Mouse (Mus musculus): ENCODE results near the gene Bicc1. TPM values are rescaled to one million over a fixed set of nuclear protein-coding genes. Genes with fewer than 3 reads are reported as not detected.

Bicc1 gene
- polyA plus RNA-seq, 1 experiment from 2014 or later: 19.2 TPM

- H3K27me3 ChIP-seq: no peaks in the 10 kb centered on the region
- no peak overlapping the region for H3K4me3 ChIP-seq
- no peak overlapping the region for H3K27ac ChIP-seq
- no peaks in the 10 kb centered on the region for H3K4me1 ChIP-seq (replicated peaks)
- no peaks in the 10 kb centered on the region for H3K9me3 ChIP-seq (replicated peaks)
- no peak overlapping the region for H3K4me2 ChIP-seq
- no peak overlapping the region for H3K9ac ChIP-seq
- no peaks in the 10 kb centered on the region for H3K36me3 ChIP-seq
- 74% methylated on average over 6 of the region's 6 CpGs for WGBS
- no peak for ATAC-seq (replicated peaks; ENCODE audit: insufficient number of reproducible peaks, insufficient read depth, low FRiP score, low read depth)
Measured at GRCm38 (mm10) chr10:70993497-70994134, 165.9 kb downstream of the Bicc1 start.

DNA sequence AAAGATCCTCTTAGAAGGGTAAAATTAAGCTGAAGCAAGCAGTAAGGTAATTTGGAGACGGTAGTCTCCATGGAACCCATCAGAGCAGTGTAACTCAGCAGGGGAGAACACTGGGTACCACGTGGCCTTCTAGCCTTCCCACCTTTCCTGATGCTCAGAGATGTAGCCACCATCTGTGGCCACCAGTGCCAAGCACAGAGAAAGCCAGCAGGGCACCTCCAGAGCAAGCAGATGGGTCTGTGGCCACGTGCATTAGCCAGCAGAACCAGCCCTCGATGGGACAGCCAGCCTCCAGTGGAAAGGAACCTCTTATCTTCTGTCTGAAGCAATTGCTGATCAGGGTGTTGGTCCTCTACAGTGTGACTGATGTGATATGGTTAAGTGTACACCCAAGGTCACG, 172.1 kb downstream of the Bicc1 start:
- no peaks in the 10 kb centered on the region for H3K27me3 ChIP-seq
- no peaks in the 10 kb centered on the region for H3K4me1 ChIP-seq (replicated peaks)
- H3K4me2 ChIP-seq: no peak overlapping the region
- H3K36me3 ChIP-seq: no peaks in the 10 kb centered on the region
- H3K9me3 ChIP-seq (replicated peaks): no peaks in the 10 kb centered on the region
- H3K4me3 ChIP-seq: no peak overlapping the region
- H3K9ac ChIP-seq: no peak overlapping the region
- H3K27ac ChIP-seq: no peak overlapping the region
- WGBS: 55% methylated on average over 5 of the region's 5 CpGs
- ATAC-seq (replicated peaks; ENCODE audit: insufficient number of reproducible peaks, insufficient read depth, low FRiP score, low read depth): no peak

DNA sequence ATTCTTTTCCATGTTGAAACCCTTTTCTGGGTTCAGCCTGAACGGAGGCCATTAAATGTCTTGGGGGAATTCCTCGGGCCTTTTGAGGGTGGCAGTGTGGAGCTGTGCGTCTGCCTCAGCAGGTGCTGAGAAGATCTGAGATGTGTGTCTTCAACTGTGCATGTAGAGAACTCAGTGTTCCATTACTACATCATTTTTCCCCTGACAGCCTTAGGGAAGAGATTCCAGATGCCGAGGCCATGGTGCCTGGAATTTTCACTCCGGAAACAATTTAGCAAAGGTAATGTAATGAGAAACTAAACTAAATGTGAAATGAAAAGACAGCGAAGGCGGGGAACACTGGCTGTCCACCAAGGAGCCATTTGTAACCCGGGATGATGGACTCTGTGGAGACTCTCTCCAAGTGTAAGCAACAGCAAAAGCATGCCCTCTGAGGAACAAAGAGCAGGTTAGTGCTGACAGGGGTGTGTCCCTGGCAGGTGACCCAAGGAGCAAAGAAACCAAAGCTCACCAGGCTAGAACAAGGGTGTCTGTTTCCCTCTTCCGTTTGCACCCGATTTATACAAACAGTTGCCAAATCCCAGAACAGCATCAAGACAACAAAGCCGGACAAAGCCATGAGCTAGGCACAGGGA, 176.3 kb downstream of the Bicc1 start:
- H3K27me3 ChIP-seq: no peaks in the 10 kb centered on the region
- no peak overlapping the region for H3K27ac ChIP-seq
- no peak overlapping the region for H3K4me2 ChIP-seq
- H3K36me3 ChIP-seq: no peaks in the 10 kb centered on the region
- no peaks in the 10 kb centered on the region for H3K9me3 ChIP-seq (replicated peaks)
- no peaks in the 10 kb centered on the region for H3K4me1 ChIP-seq (replicated peaks)
- H3K4me3 ChIP-seq: no peak overlapping the region
- 73% methylated on average over 11 of the region's 11 CpGs for WGBS
- no peak overlapping the region for H3K9ac ChIP-seq
- ATAC-seq (replicated peaks; ENCODE audit: insufficient number of reproducible peaks, insufficient read depth, low FRiP score, low read depth): no peak

GRCm38 (mm10) chr10:70982156-70982555, 177.3 kb downstream of the Bicc1 start:
- H3K4me3 ChIP-seq: no peak overlapping the region
- ATAC-seq (replicated peaks; ENCODE audit: insufficient number of reproducible peaks, insufficient read depth, low FRiP score, low read depth): no peak
- no peak overlapping the region for H3K9ac ChIP-seq
- no peaks in the 10 kb centered on the region for H3K9me3 ChIP-seq (replicated peaks)
- WGBS: 88% methylated on average over 7 of the region's 7 CpGs
- H3K27ac ChIP-seq: no peak overlapping the region
- H3K4me1 ChIP-seq (replicated peaks): no peaks in the 10 kb centered on the region
- no peaks in the 10 kb centered on the region for H3K27me3 ChIP-seq
- H3K36me3 ChIP-seq: no peaks in the 10 kb centered on the region
- H3K4me2 ChIP-seq: no peak overlapping the region

GRCm38 (mm10) chr10:70979657-70980056, 179.8 kb downstream of the Bicc1 start:
- H3K4me3 ChIP-seq: no peak overlapping the region
- no peak overlapping the region for H3K4me2 ChIP-seq
- H3K27ac ChIP-seq: no peak overlapping the region
- no peaks in the 10 kb centered on the region for H3K27me3 ChIP-seq
- H3K9ac ChIP-seq: no peak overlapping the region
- ATAC-seq (replicated peaks; ENCODE audit: insufficient number of reproducible peaks, insufficient read depth, low FRiP score, low read depth): no peak
- no peaks in the 10 kb centered on the region for H3K9me3 ChIP-seq (replicated peaks)
- no peaks in the 10 kb centered on the region for H3K4me1 ChIP-seq (replicated peaks)
- 90% methylated on average over 8 of the region's 8 CpGs for WGBS
- no peaks in the 10 kb centered on the region for H3K36me3 ChIP-seq

- no peaks in the 10 kb centered on the region for H3K4me1 ChIP-seq (replicated peaks)
- no peak for ATAC-seq (replicated peaks; ENCODE audit: insufficient number of reproducible peaks, insufficient read depth, low FRiP score, low read depth)
- H3K36me3 ChIP-seq: no peaks in the 10 kb centered on the region
- H3K4me2 ChIP-seq: no peak overlapping the region
- no peak overlapping the region for H3K4me3 ChIP-seq
- H3K27ac ChIP-seq: no peak overlapping the region
- no peaks in the 10 kb centered on the region for H3K27me3 ChIP-seq
- H3K9ac ChIP-seq: no peak overlapping the region
- H3K9me3 ChIP-seq (replicated peaks): no peaks in the 10 kb centered on the region
- 60% methylated on average over 6 of the region's 6 CpGs for WGBS
Measured at GRCm38 (mm10) chr10:70977141-70977540, 182.4 kb downstream of the Bicc1 start.

GRCm38 (mm10) chr10:70976633-70977032, 182.9 kb downstream of the Bicc1 start:
- H3K9me3 ChIP-seq (replicated peaks): no peaks in the 10 kb centered on the region
- no peak overlapping the region for H3K4me3 ChIP-seq
- no peak for ATAC-seq (replicated peaks; ENCODE audit: insufficient number of reproducible peaks, insufficient read depth, low FRiP score, low read depth)
- H3K27me3 ChIP-seq: no peaks in the 10 kb centered on the region
- H3K9ac ChIP-seq: no peak overlapping the region
- no peaks in the 10 kb centered on the region for H3K36me3 ChIP-seq
- H3K27ac ChIP-seq: no peak overlapping the region
- H3K4me1 ChIP-seq (replicated peaks): no peaks in the 10 kb centered on the region
- 48% methylated on average over 9 of the region's 9 CpGs for WGBS
- H3K4me2 ChIP-seq: no peak overlapping the region

GRCm38 (mm10) chr10:70971156-70971555, 188.3 kb downstream of the Bicc1 start:
- H3K27ac ChIP-seq: no peak overlapping the region

GRCm38 (mm10) chr10:70968848-70969683, 190.4 kb downstream of the Bicc1 start:
- Histone ChIP-seq H3K36me3 (no peaks in the 10 kb centered on the region), H3K27ac (peak overlapping the region; percentile 9; the same call in 1 of the 2 replicates), H3K9ac (no peak overlapping the region), H3K4me2 (no peak overlapping the region), H3K9me3 (replicated peaks) (no peaks in the 10 kb centered on the region), H3K4me1 (replicated peaks) (peaks cover 11% of the 10 kb centered on the region), H3K27me3 (no peaks in the 10 kb centered on the region), H3K4me3 (no peak overlapping the region)
- ATAC-seq (replicated peaks; ENCODE audit: insufficient number of reproducible peaks, insufficient read depth, low FRiP score, low read depth): no peak
- WGBS: 65% methylated on average over 13 of the region's 13 CpGs

More at GRCm38 (mm10) chr10:70971156-70971555, 188.3 kb downstream of the Bicc1 start:
- Histone ChIP-seq H3K4me2 (no peak overlapping the region), H3K4me3 (no peak overlapping the region), H3K36me3 (no peaks in the 10 kb centered on the region), H3K9ac (no peak overlapping the region), H3K9me3 (replicated peaks) (no peaks in the 10 kb centered on the region), H3K27me3 (no peaks in the 10 kb centered on the region), H3K4me1 (replicated peaks) (peaks cover 11% of the 10 kb centered on the region)
- ATAC-seq (replicated peaks; ENCODE audit: insufficient number of reproducible peaks, insufficient read depth, low FRiP score, low read depth): no peak
- 73% methylated on average over 11 of the region's 11 CpGs for WGBS

- Histone ChIP-seq H3K9me3 (replicated peaks) (no peaks in the 10 kb centered on the region), H3K27me3 (no peaks in the 10 kb centered on the region), H3K36me3 (no peaks in the 10 kb centered on the region), H3K4me2 (no peak overlapping the region), H3K4me3 (no peak overlapping the region), H3K27ac (peak overlapping the region; percentile 16; the same call in 1 of the 2 replicates), H3K4me1 (replicated peaks) (peaks cover 11% of the 10 kb centered on the region), H3K9ac (no peak overlapping the region)
- peak; percentile 44; the same call in 1 of the 2 replicates for ATAC-seq (replicated peaks; ENCODE audit: insufficient number of reproducible peaks, insufficient read depth, low FRiP score, low read depth)
- WGBS: 57% methylated on average over 16 of the region's 16 CpGs
Measured at GRCm38 (mm10) chr10:70966642-70967345, 192.7 kb downstream of the Bicc1 start.

DNA sequence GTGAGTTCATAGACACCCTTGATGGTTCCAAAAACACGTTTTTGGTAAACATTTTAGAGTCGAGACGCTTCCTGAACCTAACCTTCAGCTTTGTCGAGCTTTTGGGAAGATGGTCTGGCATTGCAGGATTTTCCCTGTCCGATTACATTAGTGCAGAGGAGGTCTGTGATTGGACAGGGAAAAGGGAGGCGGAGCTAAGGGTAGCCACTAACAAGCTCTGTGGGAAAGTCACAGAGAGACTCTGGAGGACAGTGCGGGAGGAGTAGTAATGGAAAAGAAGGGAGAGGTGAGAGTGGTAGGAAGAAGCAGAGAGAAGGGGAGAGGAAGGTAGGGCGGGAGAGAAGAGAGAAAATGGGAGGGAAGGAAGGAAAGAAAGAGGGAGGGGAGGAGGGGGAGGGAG, 194.8 kb downstream of the Bicc1 start:
- Histone ChIP-seq H3K36me3 (no peaks in the 10 kb centered on the region), H3K9me3 (replicated peaks) (no peaks in the 10 kb centered on the region), H3K27me3 (no peaks in the 10 kb centered on the region), H3K9ac (no peak overlapping the region), H3K4me3 (no peak overlapping the region), H3K4me2 (no peak overlapping the region), H3K4me1 (replicated peaks) (peaks cover 11% of the 10 kb centered on the region), H3K27ac (no peak overlapping the region)
- no peak for ATAC-seq (replicated peaks; ENCODE audit: insufficient number of reproducible peaks, insufficient read depth, low FRiP score, low read depth)
- 35% methylated on average over 8 of the region's 8 CpGs for WGBS
